Mouse (Mus musculus) liver, adult 2 months (tissue): Measurements from ENCODE around the gene Tacc3.

Source experiments
- CTCF ChIP-seq: fragments of 200-500 bp; IDR thresholded peaks from 2 replicates; pipeline ENCODE4 v1.5.1; 2011; ENCODE audit warnings: low read depth, low read length, control low read depth
- POLR2A ChIP-seq: fragments of 200-500 bp; IDR thresholded peaks from 2 replicates; pipeline ENCODE4 v1.6.1; 2011; ENCODE audit warnings: low read length, control low read depth; ENCODE audit not compliant: insufficient read depth; ENCODE audit errors: extremely low read depth

- TF ChIP-seq POLR2A (no peak), CTCF (no peak)
These were observed 13.7 kb downstream of the Tacc3 start for GRCm38 (mm10) chr5:33671659-33672058.
